Mouse (Mus musculus) limb, embryonic 12.5 days (tissue): ENCODE measurements around the gene Vps39. TPM values are rescaled to one million over a fixed set of nuclear protein-coding genes. Genes with fewer than 3 reads are reported as not detected.

ENCODE experiments used
- ATAC-seq: fragments of 200-750 bp; cut with Nextera tagmentation; 2 replicates; pipeline ENCODE4 v1.8.0; 2017; ENCODE audit warnings: low read depth, moderate TSS enrichment; ENCODE audit not compliant: insufficient number of reproducible peaks, insufficient read depth, low FRiP score, low TSS enrichment
- H3K27ac ChIP-seq: fragments of 300-500 bp; sonication (generic); 2 replicates; pipeline ENCODE4 v1.5.1; 2016; ENCODE audit warnings: mild to moderate bottlenecking, moderate library complexity
- H3K27me3 ChIP-seq: fragments of 300-500 bp; sonication (generic); 2 replicates; pipeline ENCODE4 v1.6.1; 2016; ENCODE audit warnings: mild to moderate bottlenecking, moderate library complexity
- H3K36me3 ChIP-seq: fragments of 300-500 bp; sonication (generic); 2 replicates; pipeline ENCODE4 v1.6.1; 2016; ENCODE audit warnings: mild to moderate bottlenecking, moderate library complexity
- H3K4me1 ChIP-seq: fragments of 300-500 bp; sonication (generic); replicated peaks from 2 replicates; pipeline ENCODE4 v1.6.1; 2016
- H3K4me2 ChIP-seq: fragments of 300-500 bp; sonication (generic); 2 replicates; pipeline ENCODE4 v1.6.1; 2016; ENCODE audit warnings: mild to moderate bottlenecking, moderate library complexity
- H3K4me3 ChIP-seq: fragments of 300-500 bp; sonication (generic); replicated peaks from 2 replicates; pipeline ENCODE4 v1.5.1; 2016; ENCODE audit warnings: mild to moderate bottlenecking
- H3K9ac ChIP-seq: fragments of 300-500 bp; sonication (generic); replicated peaks from 2 replicates; pipeline ENCODE4 v1.6.1; 2016; ENCODE audit warnings: mild to moderate bottlenecking, moderate library complexity
- H3K9me3 ChIP-seq: fragments of 300-500 bp; sonication (generic); 2 replicates; pipeline ENCODE4 v1.6.1; 2016; ENCODE audit warnings: mild to moderate bottlenecking, moderate library complexity
- WGBS: fragments of 180-500 bp; shearing (Covaris S2); methylation state at CpG from one replicate; pipeline ENCODE4 v1.1.7; 2016; 5-methylcytosine and 5-hydroxymethylcytosine counted together
- polyA plus RNA-seq: library from polyadenylated mRNA; unstranded; fragments of >200 nt; fragmentation: Nextera tagmentation; extraction: Ambion mirVana; gene quantifications from 2 replicates; pipeline ENCODE4 v1.2.1, GENCODE M21; 2016

The Vps39 gene
- polyA plus RNA-seq, 1 experiment from 2014 or later: 30.1 TPM

DNA sequence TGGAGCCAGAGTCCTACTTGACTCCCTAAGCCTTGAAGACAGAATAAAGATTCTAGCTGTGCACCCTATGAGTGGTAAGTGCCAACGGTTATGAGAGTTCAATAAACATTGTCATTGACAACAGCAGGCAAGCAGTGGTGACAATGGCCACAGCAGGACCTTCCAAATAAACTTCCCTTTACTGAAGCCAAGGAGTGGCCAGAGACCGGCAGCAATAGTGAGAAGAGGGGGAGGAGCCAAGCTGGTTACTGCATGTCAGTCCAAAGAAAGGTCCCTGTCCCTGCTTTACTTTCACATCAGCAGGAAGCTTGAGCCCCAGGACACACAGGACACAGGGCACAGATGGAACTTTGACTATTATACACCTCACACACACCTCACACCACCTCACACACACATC is 56.8 kb downstream of the Vps39 start:
- H3K4me3 ChIP-seq: no peak overlapping the region
- H3K4me1 ChIP-seq: no peaks in the 10 kb centered on the region
- H3K9me3 ChIP-seq: no peaks in the 10 kb centered on the region
- H3K4me2 ChIP-seq: no peak overlapping the region
- H3K27me3 ChIP-seq: no peaks in the 10 kb centered on the region
- no peaks in the 10 kb centered on the region for H3K36me3 ChIP-seq
- H3K9ac ChIP-seq: no peak overlapping the region
- no peak overlapping the region for H3K27ac ChIP-seq
- ATAC-seq: no peak
- WGBS: 9% methylated on average over 2 of the region's 2 CpGs

DNA sequence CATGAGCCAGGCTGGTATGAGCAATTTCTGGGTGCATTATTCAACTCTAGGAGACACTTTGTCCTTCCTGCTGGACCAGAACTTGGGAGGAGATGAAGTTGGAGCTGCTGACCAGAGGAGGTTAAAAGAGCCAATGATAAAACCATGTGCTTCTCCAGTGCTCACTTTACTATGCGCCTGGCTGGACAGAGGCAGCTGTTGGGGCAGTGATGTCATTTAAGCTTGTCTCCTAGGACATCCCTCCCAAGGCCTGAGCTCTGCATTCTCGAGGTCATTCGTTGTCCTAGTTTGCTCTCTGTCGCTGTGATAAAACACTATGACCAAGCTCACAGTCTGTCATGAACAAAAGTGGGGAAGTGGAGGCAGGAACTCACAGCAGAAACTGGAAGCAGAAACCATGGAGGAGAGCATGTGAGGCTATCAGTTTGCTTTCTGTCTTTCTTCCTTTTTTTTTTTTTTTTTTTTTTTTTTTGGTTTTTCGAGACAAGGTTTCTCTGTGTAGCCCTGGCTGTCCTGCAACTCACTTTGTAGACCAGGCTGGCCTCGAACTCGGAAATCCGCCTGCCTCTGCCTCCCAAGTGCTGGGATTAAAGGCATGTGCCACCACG is 61.4 kb downstream of the Vps39 start:
- Histone ChIP-seq H3K4me2 (no peak overlapping the region), H3K4me3 (no peak overlapping the region), H3K9ac (no peak overlapping the region), H3K27me3 (no peaks in the 10 kb centered on the region), H3K36me3 (no peaks in the 10 kb centered on the region), H3K27ac (no peak overlapping the region), H3K9me3 (no peaks in the 10 kb centered on the region), H3K4me1 (no peaks in the 10 kb centered on the region)
- 87% methylated on average over 8 of the region's 9 CpGs for WGBS
- no peak for ATAC-seq

DNA sequence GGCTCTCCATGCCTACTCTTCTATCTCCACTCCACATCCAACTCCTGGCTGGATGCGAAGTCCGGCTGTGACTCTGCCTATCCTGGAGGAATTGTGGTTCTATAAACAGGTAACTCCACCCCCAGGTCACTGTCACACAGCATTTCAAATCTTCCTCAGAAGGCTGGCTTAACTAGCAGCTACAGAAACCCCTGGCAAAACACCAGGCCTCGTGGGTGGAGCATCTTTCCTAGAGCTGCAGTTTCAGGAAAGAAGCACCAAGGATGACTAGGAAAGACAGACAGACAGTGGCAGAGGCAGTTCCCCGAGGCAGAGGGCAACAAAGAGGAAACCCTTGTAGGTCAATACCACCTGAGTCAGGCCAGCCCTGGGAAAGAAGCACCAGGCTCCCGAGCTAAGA is 63.9 kb downstream of the Vps39 start, which contains the start of gene Pla2g4d:
Pla2g4d (minus strand) TSS at position 203 of the 400 bp plus-strand sequence.
- Histone ChIP-seq H3K36me3 (no peaks in the 10 kb centered on the region), H3K27me3 (no peaks in the 10 kb centered on the region), H3K9me3 (no peaks in the 10 kb centered on the region), H3K4me1 (no peaks in the 10 kb centered on the region), H3K9ac (no peak within 1 kb of the TSS), H3K4me3 (no peak within 1 kb of the TSS), H3K27ac (no peak within 1 kb of the TSS), H3K4me2 (no peak within 1 kb of the TSS)
- 73% methylated on average over 5 of the region's 5 CpGs for WGBS
- no peak for ATAC-seq

DNA sequence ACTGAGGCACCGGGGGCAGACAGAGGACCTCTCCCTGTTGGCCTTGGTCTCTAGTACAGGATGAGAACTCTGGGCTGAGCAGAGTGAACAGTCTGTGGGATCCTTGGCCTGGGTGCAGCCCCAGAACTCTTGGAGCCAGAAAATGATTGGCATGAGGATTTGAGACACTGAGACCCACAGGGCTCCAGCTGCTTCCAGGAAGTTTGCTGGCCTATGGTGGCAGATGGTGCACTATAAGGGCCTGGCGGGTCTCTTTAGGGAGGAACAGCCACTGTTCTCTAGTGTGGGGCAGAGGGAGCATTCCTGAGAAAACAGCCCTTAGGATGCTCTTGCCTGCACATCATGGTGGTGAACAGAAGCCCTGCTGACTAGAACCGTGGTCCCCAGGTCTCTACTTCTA is 64.5 kb downstream of the Vps39 start:
- Histone ChIP-seq H3K4me1 (no peaks in the 10 kb centered on the region), H3K4me2 (no peak overlapping the region), H3K4me3 (no peak overlapping the region), H3K27ac (no peak overlapping the region), H3K36me3 (no peaks in the 10 kb centered on the region), H3K9ac (no peak overlapping the region), H3K9me3 (no peaks in the 10 kb centered on the region), H3K27me3 (no peaks in the 10 kb centered on the region)
- 74% methylated on average over 3 of the region's 3 CpGs for WGBS
- ATAC-seq: no peak

DNA sequence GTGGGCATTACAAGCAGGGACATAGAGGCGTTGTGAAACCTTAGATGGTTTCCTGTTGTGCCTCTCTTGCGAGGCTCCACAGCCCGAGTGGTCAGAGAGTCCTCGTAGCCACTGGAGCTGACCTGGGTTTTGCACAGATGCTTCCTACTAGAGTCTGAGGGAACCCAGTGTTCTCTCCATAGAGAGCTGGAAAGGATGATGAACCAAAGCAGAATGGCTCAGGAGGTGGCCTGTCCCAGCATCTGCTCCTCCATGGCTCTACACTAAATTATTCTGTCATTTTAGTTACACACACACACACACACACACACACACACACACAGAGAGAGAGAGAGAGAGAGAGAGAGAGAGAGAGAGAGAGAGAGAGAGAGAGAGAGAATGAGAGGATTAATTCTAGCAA is 67.3 kb downstream of the Vps39 start:
- WGBS: 88% methylated on average over 4 of the region's 4 CpGs
- no peaks in the 10 kb centered on the region for H3K27me3 ChIP-seq
- H3K36me3 ChIP-seq: no peaks in the 10 kb centered on the region
- no peak for ATAC-seq
- no peak overlapping the region for H3K9ac ChIP-seq
- H3K4me1 ChIP-seq: no peaks in the 10 kb centered on the region
- H3K4me3 ChIP-seq: no peak overlapping the region
- no peaks in the 10 kb centered on the region for H3K9me3 ChIP-seq
- no peak overlapping the region for H3K27ac ChIP-seq
- H3K4me2 ChIP-seq: no peak overlapping the region

DNA sequence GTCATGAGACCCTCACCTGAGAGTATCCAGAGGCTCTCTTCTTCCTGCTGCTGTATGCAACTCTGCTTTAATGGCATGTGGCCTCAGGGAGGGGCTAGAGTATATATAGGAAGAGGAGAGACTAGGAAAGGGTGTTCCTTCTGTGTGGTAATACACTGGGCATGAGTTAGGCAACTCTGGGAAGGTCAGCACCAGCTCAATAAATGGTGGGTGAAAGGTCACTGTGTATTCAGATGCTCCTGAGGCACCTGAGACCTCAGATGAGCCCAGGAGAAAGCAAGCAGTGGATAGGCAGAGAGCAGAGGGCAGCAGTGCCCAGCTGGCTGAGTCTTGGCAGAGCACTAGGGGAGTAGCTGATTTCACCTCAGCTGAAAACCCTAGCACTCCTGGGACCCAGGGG is 68.2 kb downstream of the Vps39 start:
- H3K27me3 ChIP-seq: no peaks in the 10 kb centered on the region
- no peak overlapping the region for H3K9ac ChIP-seq
- no peak for ATAC-seq
- no peaks in the 10 kb centered on the region for H3K36me3 ChIP-seq
- H3K4me1 ChIP-seq: no peaks in the 10 kb centered on the region
- no peak overlapping the region for H3K4me3 ChIP-seq
- H3K9me3 ChIP-seq: no peaks in the 10 kb centered on the region
- no peak overlapping the region for H3K27ac ChIP-seq
- H3K4me2 ChIP-seq: no peak overlapping the region

DNA sequence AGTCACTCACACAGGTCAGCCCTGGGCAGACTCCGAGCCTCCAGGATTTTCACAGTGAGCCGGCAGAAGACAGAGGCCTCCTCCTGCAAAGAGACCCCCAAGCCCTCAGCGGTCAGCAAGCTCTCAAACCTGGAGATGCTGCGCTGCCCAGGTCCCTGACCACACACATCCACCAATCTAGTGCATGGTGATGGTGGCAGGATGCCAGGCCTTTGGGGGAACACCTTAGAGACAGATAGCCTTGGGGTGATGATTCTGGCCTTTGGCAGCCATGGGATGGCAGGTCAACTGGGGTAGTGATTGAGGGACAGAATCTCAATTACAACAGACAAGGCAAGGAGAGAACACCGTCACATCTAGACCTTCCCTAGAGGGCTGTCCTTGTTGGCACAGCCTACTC is 68.8 kb downstream of the Vps39 start:
- no peak overlapping the region for H3K4me2 ChIP-seq
- H3K4me3 ChIP-seq: no peak overlapping the region
- no peak overlapping the region for H3K9ac ChIP-seq
- H3K27me3 ChIP-seq: no peaks in the 10 kb centered on the region
- no peaks in the 10 kb centered on the region for H3K9me3 ChIP-seq
- H3K27ac ChIP-seq: no peak overlapping the region
- no peaks in the 10 kb centered on the region for H3K36me3 ChIP-seq
- no peak for ATAC-seq
- WGBS: 76% methylated on average over 5 of the region's 5 CpGs
- H3K4me1 ChIP-seq: no peaks in the 10 kb centered on the region

DNA sequence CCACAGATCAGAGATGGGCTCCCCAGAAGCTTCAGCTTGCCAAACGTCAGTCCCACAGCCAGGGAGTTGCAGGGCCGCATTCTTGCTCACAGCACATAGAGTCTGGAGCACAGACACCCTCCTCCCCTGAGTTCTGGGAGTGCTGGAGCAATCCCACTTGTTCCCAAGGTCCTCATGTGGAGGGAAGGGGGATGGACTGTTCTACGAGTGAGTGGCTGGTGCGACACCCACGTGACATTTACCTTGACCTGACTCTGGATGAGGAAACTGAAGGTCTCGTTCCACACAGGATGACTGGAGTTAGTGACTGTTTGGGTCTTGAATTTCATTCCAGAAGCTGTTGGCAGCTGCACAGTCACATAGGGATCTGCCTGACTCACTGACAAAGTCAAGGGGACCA is 69.4 kb downstream of the Vps39 start:
- Histone ChIP-seq H3K4me1 (no peaks in the 10 kb centered on the region), H3K27me3 (no peaks in the 10 kb centered on the region), H3K9ac (no peak overlapping the region), H3K27ac (no peak overlapping the region), H3K9me3 (no peaks in the 10 kb centered on the region), H3K4me2 (no peak overlapping the region), H3K36me3 (no peaks in the 10 kb centered on the region), H3K4me3 (no peak overlapping the region)
- no peak for ATAC-seq
- 49% methylated on average over 6 of the region's 6 CpGs for WGBS

DNA sequence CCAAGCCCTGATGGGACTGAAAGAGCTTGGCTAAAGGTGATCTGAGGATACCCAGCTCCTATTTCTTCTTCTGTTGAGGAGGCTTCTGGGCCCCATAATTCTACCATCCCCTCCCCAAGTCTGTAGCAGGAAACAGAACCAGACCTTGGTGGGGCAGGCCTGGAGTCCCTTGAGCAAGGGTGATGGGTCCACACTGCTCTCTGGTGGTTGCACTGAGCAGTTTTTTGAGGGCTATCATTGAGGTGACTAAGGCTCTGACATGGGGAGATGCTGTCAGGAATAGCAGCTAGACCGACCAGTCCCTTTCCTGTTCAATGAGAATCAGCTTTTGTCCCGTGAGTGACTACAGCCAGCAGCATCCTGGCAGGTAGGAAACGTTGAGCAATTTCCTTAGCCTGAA is 71.7 kb downstream of the Vps39 start:
- Histone ChIP-seq H3K4me2 (no peak overlapping the region), H3K4me3 (no peak overlapping the region), H3K9ac (no peak overlapping the region), H3K9me3 (no peaks in the 10 kb centered on the region), H3K27me3 (no peaks in the 10 kb centered on the region), H3K36me3 (no peaks in the 10 kb centered on the region), H3K4me1 (no peaks in the 10 kb centered on the region), H3K27ac (no peak overlapping the region)
- ATAC-seq: no peak
- 54% methylated on average over 3 of the region's 3 CpGs for WGBS

DNA sequence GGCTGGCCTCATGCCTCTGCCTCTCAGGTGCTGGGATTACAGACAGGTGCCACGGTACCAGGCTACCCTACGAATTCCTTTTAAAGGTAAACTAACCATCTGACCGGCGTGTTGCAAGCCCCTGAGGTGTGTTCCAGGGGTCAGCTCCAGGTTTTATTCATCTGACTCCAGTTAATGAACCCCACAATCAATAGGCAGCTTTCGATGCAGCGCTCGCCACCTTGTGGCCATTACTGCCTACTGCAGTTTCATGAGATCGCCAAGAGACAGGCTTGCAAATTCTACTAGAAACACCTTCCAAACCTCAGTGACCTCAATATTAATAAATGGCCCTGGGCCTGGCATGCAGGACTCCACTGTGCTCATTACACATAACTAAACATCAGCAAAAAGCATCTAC is 73.0 kb downstream of the Vps39 start:
- no peaks in the 10 kb centered on the region for H3K36me3 ChIP-seq
- 19% methylated on average over 8 of the region's 8 CpGs for WGBS
- no peak for ATAC-seq
- H3K27ac ChIP-seq: no peak overlapping the region
- no peaks in the 10 kb centered on the region for H3K4me1 ChIP-seq
- no peak overlapping the region for H3K4me3 ChIP-seq
- H3K9me3 ChIP-seq: no peaks in the 10 kb centered on the region
- no peak overlapping the region for H3K4me2 ChIP-seq
- H3K27me3 ChIP-seq: no peaks in the 10 kb centered on the region
- H3K9ac ChIP-seq: no peak overlapping the region

DNA sequence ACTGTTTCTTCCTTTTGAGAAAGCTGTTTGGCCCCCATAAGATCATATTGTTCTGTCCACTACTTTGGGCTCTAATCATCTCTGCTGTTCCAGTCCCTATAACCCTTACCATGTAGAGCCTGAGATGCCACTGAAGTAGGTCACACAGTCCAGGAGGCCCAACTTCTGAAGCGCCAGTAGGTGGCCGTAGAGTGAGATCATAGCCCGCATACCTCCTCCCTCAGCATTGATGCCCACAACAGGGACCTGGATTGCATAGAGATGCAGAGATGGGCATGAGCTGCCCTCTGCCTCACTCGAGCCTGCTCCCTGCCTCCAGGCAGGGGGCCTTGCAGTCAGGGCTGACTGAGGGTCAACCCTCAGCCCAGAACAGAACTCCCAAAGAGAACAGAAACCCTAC is 76.0 kb downstream of the Vps39 start:
- Histone ChIP-seq H3K36me3 (no peaks in the 10 kb centered on the region), H3K9me3 (no peaks in the 10 kb centered on the region), H3K27me3 (no peaks in the 10 kb centered on the region), H3K27ac (no peak overlapping the region), H3K4me3 (no peak overlapping the region), H3K9ac (no peak overlapping the region), H3K4me1 (no peaks in the 10 kb centered on the region), H3K4me2 (no peak overlapping the region)
- WGBS: 70% methylated on average over 4 of the region's 4 CpGs
- ATAC-seq: no peak

DNA sequence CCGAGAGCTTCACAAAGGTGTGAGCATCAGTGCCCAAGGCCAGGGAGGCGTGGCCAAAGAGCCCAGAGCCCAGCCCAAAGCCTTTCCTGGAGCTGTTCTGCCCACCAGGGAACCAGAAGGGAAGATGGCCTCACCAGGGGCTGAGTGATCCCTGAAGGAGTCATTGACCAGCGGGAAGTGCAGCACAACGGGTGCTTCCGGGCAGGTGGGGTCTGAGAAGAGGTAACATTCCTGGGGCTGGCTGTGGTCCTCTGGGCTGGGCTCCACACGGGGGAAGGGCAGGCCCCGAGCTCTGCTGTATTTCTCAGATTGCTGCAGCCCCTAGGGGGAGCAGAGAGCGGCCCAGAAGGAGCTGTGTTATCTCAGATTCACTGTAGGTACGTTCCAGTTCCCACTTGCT is 84.3 kb downstream of the Vps39 start:
- Histone ChIP-seq H3K27ac (no peak overlapping the region), H3K9ac (no peak overlapping the region), H3K4me3 (peak overlapping the region; percentile 21), H3K4me2 (peak overlapping the region; percentile 53), H3K9me3 (no peaks in the 10 kb centered on the region), H3K27me3 (0 out of 2 replicates have a peak, but pooled peaks cover 4% of the 10 kb centered on the region), H3K4me1 (0 out of 2 replicates have a peak, but pooled peaks cover 5% of the 10 kb centered on the region), H3K36me3 (no peaks in the 10 kb centered on the region)
- no peak; the same call in 1 of the 2 replicates for ATAC-seq
- 0% methylated on average over 9 of the region's 9 CpGs for whole genome bisulfite sequencing
